In genomic region chr7:105638776-105639175, GRCm38 (mm10) we compare ENCODE assay signal across 10 mouse cellular contexts. TPM values are rescaled to one million over a fixed set of nuclear protein-coding genes. Genes with fewer than 3 reads are reported as not detected.
DNase-seq lines count a peak whose midpoint lies in the region; ATAC-seq and TF ChIP-seq lines count a peak whose summit lies in the region.
"Had no signal": no experiment of that assay in that cellular context is flagged by ENCODE, and none has a peak within 500 bp of the region (broad histone marks: within the 10 kb centered on the region; RNA-seq: fewer than 3 reads in every experiment).

No protein-coding gene starts in this region.

- 82% methylated on average over 6 of the region's 6 CpGs for WGBS in heart, embryonic 15.5 days
- WGBS in liver, embryonic 12.5 days (ENCODE audit: insufficient replicate concordance) = 77% methylated on average over 6 of the region's 6 CpGs
- 84% methylated on average over 6 of the region's 6 CpGs for WGBS in liver, postnatal 0 days (ENCODE audit: insufficient replicate concordance)
- WGBS in intestine, embryonic 14.5 days = 87% methylated on average over 6 of the region's 6 CpGs
- 96% methylated on average over 6 of the region's 6 CpGs for WGBS in limb, embryonic 13.5 days

- peak overlapping the region; percentile 88 for H3K4me2 ChIP-seq in heart, embryonic 15.5 days
- 0 out of 2 replicates have a peak overlapping the region, but pooled peaks have one; percentile 96 for H3K4me2 ChIP-seq in liver, embryonic 12.5 days
- no peak overlapping the region for H3K4me2 ChIP-seq in liver, postnatal 0 days (ENCODE audit: low read depth, low read length)
- H3K4me2 ChIP-seq in intestine, embryonic 14.5 days (ENCODE audit: low read length) = peak overlapping the region; percentile 79; the same call in 1 of the 2 replicates
- peak overlapping the region; percentile 94; the same call in 1 of the 2 replicates for H3K4me2 ChIP-seq in limb, embryonic 13.5 days (replicated peaks)

- ATAC-seq in heart, embryonic 15.5 days (replicated peaks; ENCODE audit: insufficient number of reproducible peaks, insufficient read depth, low FRiP score, low read depth) = no peak
- no peak for ATAC-seq in liver, embryonic 12.5 days
- no peak for ATAC-seq in liver, postnatal 0 days
- ATAC-seq in intestine, embryonic 14.5 days (replicated peaks; ENCODE audit: low FRiP score, low TSS enrichment, low read depth) = no peak
- no peak for ATAC-seq in limb, embryonic 13.5 days (ENCODE audit: low FRiP score, low read depth)
- ATAC-seq: inflammation-experienced regulatory T-cells, adult 6 months had no signal

- no peak overlapping the region for H3K9ac ChIP-seq in heart, embryonic 15.5 days
- H3K9ac ChIP-seq in liver, embryonic 12.5 days = no peak overlapping the region
- no peak overlapping the region for H3K9ac ChIP-seq in liver, postnatal 0 days (replicated peaks)
- no peak overlapping the region for H3K9ac ChIP-seq in intestine, embryonic 14.5 days (ENCODE audit: low read length)
- H3K9ac ChIP-seq in limb, embryonic 13.5 days = peak overlapping the region; percentile 93; the same call in 1 of the 2 replicates

- no peaks in the 10 kb centered on the region for H3K9me3 ChIP-seq in heart, embryonic 15.5 days (replicated peaks)
- H3K9me3 ChIP-seq in liver, embryonic 12.5 days (replicated peaks) = no peaks in the 10 kb centered on the region
- no peaks in the 10 kb centered on the region for H3K9me3 ChIP-seq in liver, postnatal 0 days (ENCODE audit: low read length)
- H3K9me3 ChIP-seq in intestine, embryonic 14.5 days (ENCODE audit: control insufficient read depth, low read length) = no peaks in the 10 kb centered on the region
- H3K9me3 ChIP-seq in limb, embryonic 13.5 days = no peaks in the 10 kb centered on the region

- no peak for TF ChIP-seq EP300 in liver, postnatal 0 days (IDR thresholded peaks at IDR 0.05; ENCODE audit: low read depth)

- peaks cover 26% of the 10 kb centered on the region for H3K36me3 ChIP-seq in heart, embryonic 15.5 days
- peaks cover 47% of the 10 kb centered on the region for H3K36me3 ChIP-seq in liver, embryonic 12.5 days
- peaks cover 21% of the 10 kb centered on the region for H3K36me3 ChIP-seq in liver, postnatal 0 days (replicated peaks; ENCODE audit: insufficient read depth, low read length)
- H3K36me3 ChIP-seq in intestine, embryonic 14.5 days (ENCODE audit: control insufficient read depth, insufficient read depth, low read length) = peaks cover 43% of the 10 kb centered on the region
- H3K36me3 ChIP-seq in limb, embryonic 13.5 days = peaks cover 47% of the 10 kb centered on the region

- peak overlapping the region; percentile 71; the same call in 1 of the 2 replicates for H3K4me3 ChIP-seq in heart, embryonic 15.5 days
- H3K4me3 ChIP-seq in liver, embryonic 12.5 days = no peak overlapping the region
- no peak overlapping the region for H3K4me3 ChIP-seq in liver, postnatal 0 days (ENCODE audit: low read depth, low read length)
- no peak overlapping the region for H3K4me3 ChIP-seq in intestine, embryonic 14.5 days (ENCODE audit: low read depth, low read length)
- H3K4me3 ChIP-seq in limb, embryonic 13.5 days = peak overlapping the region; percentile 79; the same call in 1 of the 2 replicates

- TF ChIP-seq CTCF in liver, postnatal 0 days (IDR thresholded peaks at IDR 0.05; ENCODE audit: low read depth) = no peak

- DNase-seq in heart, postnatal 10 days = no peak
- DNase-seq in liver, postnatal 0 days = no peak
- DNase-seq in intestine, embryonic 14.5 days (ENCODE audit: low spot score) = no peak
- no peak for DNase-seq in layer of hippocampus, adult 8-10 months (ENCODE audit: low spot score in 2 of 2)
- DNase-seq: right cerebral cortex, postnatal 4 days; thymus, postnatal 36 days had no signal

- intact Hi-C loops in heart, postnatal 10 days (cut with DNase I) = loop anchor here (5.0 kb wide), 1 partner anchor 99 kb away; the partner anchor contains the start of genes Ilk and Rrp8

- H3K27me3 ChIP-seq in heart, embryonic 15.5 days = no peaks in the 10 kb centered on the region
- no peaks in the 10 kb centered on the region for H3K27me3 ChIP-seq in liver, embryonic 12.5 days (replicated peaks)
- no peaks in the 10 kb centered on the region for H3K27me3 ChIP-seq in liver, postnatal 0 days (ENCODE audit: insufficient read depth, low read length)
- no peaks in the 10 kb centered on the region for H3K27me3 ChIP-seq in intestine, embryonic 14.5 days (replicated peaks; ENCODE audit: control insufficient read depth, insufficient read depth, low read length)
- H3K27me3 ChIP-seq in limb, embryonic 13.5 days = no peaks in the 10 kb centered on the region

- H3K4me1 ChIP-seq in heart, embryonic 15.5 days (replicated peaks) = peaks cover 38% of the 10 kb centered on the region
- H3K4me1 ChIP-seq in liver, embryonic 12.5 days = peaks cover 57% of the 10 kb centered on the region
- H3K4me1 ChIP-seq in liver, postnatal 0 days (ENCODE audit: insufficient read depth) = peaks cover 30% of the 10 kb centered on the region
- peaks cover 25% of the 10 kb centered on the region for H3K4me1 ChIP-seq in intestine, embryonic 14.5 days (replicated peaks; ENCODE audit: control insufficient read depth, insufficient read depth, low read length)
- H3K4me1 ChIP-seq in limb, embryonic 13.5 days = peaks cover 35% of the 10 kb centered on the region

- H3K27ac ChIP-seq in heart, embryonic 15.5 days = no peak overlapping the region
- no peak overlapping the region for H3K27ac ChIP-seq in liver, embryonic 12.5 days
- H3K27ac ChIP-seq in liver, postnatal 0 days (ENCODE audit: low read depth) = no peak overlapping the region
- H3K27ac ChIP-seq in intestine, embryonic 14.5 days (ENCODE audit: low read depth) = no peak overlapping the region
- H3K27ac ChIP-seq in limb, embryonic 13.5 days = no peak overlapping the region

RNA-seq across cellular contexts. Expression of gene Timm10b, which starts 1.1 kb away (rescaled TPM):
- 138 and 156 TPM in 2 replicates for polyA plus RNA-seq in heart, embryonic 15.5 days (2015; fragmentation: Nextera tagmentation; extraction: Ambion mirVana)
- total RNA-seq in heart, postnatal 10 days (2021) = 100 to 1,000 TPM in 1 of 2 experiments, 10 to 100 TPM in 1; 97.3 to 100 TPM
- polyA plus RNA-seq in liver, embryonic 12.5 days (2016; fragmentation: Nextera tagmentation; extraction: Ambion mirVana) = 159 and 163 TPM in 2 replicates
- polyA plus RNA-seq in liver, postnatal 0 days (2015; fragmentation: Nextera tagmentation; extraction: Ambion mirVana) = 117 and 121 TPM in 2 replicates
- 213 and 215 TPM in 2 replicates for polyA plus RNA-seq in intestine, embryonic 14.5 days (2014; fragmentation: Nextera tagmentation; extraction: Ambion mirVana)
- polyA plus RNA-seq in limb, embryonic 13.5 days (2015; fragmentation: Nextera tagmentation; extraction: Ambion mirVana) = 182 and 195 TPM in 2 replicates
- 10 to 100 TPM; 60.1 to 69.7 (median 65.5) TPM for total RNA-seq in layer of hippocampus, adult 8-10 months (2022)

RNA-seq across cellular contexts. Expression of gene Arfip2, which starts 1.4 kb away (rescaled TPM):
- 42.6 and 50.8 TPM in 2 replicates for polyA plus RNA-seq in heart, embryonic 15.5 days (2015; fragmentation: Nextera tagmentation; extraction: Ambion mirVana)
- 10 to 100 TPM; 24.1 to 24.5 TPM for total RNA-seq in heart, postnatal 10 days (2021)
- 24.5 and 26.8 TPM in 2 replicates for polyA plus RNA-seq in liver, embryonic 12.5 days (2016; fragmentation: Nextera tagmentation; extraction: Ambion mirVana)
- 7.4 and 9.4 TPM in 2 replicates for polyA plus RNA-seq in liver, postnatal 0 days (2015; fragmentation: Nextera tagmentation; extraction: Ambion mirVana)
- 88.4 and 89.7 TPM in 2 replicates for polyA plus RNA-seq in intestine, embryonic 14.5 days (2014; fragmentation: Nextera tagmentation; extraction: Ambion mirVana)
- 82.4 and 97.0 TPM in 2 replicates for polyA plus RNA-seq in limb, embryonic 13.5 days (2015; fragmentation: Nextera tagmentation; extraction: Ambion mirVana)
- total RNA-seq in layer of hippocampus, adult 8-10 months (2022) = 100 to 1,000 TPM in 1 of 4 experiments, 10 to 100 TPM in 3; 97.0 to 102 (median 98.2) TPM

RNA-seq across cellular contexts. Expression of gene Gm45799, which starts 1.6 kb away (rescaled TPM):
- polyA plus RNA-seq in heart, embryonic 15.5 days (2015; fragmentation: Nextera tagmentation; extraction: Ambion mirVana) = 24.0 and 39.7 TPM in 2 replicates
- total RNA-seq in heart, postnatal 10 days (2021) = 1 to 10 TPM; 1.1 to 3.0 TPM
- 10.2 and 13.2 TPM in 2 replicates for polyA plus RNA-seq in liver, embryonic 12.5 days (2016; fragmentation: Nextera tagmentation; extraction: Ambion mirVana)
- 44.4 and 45.8 TPM in 2 replicates for polyA plus RNA-seq in liver, postnatal 0 days (2015; fragmentation: Nextera tagmentation; extraction: Ambion mirVana)
- 35.5 and 48.9 TPM in 2 replicates for polyA plus RNA-seq in intestine, embryonic 14.5 days (2014; fragmentation: Nextera tagmentation; extraction: Ambion mirVana)
- 23.7 and 28.5 TPM in 2 replicates for polyA plus RNA-seq in limb, embryonic 13.5 days (2015; fragmentation: Nextera tagmentation; extraction: Ambion mirVana)
- 10 to 100 TPM in 2 of 4 experiments, 1 to 10 TPM in 2; 6.8 to 15.0 (median 11.0) TPM for total RNA-seq in layer of hippocampus, adult 8-10 months (2022)

RNA-seq across cellular contexts. Expression of gene Trim3, which starts 5.4 kb away (rescaled TPM):
- polyA plus RNA-seq in heart, embryonic 15.5 days (2015; fragmentation: Nextera tagmentation; extraction: Ambion mirVana) = 26.5 and 36.0 TPM in 2 replicates
- 10 to 100 TPM; 34.4 to 36.9 TPM for total RNA-seq in heart, postnatal 10 days (2021)
- polyA plus RNA-seq in liver, embryonic 12.5 days (2016; fragmentation: Nextera tagmentation; extraction: Ambion mirVana) = 7.7 and 8.0 TPM in 2 replicates
- 3.0 and 4.0 TPM in 2 replicates for polyA plus RNA-seq in liver, postnatal 0 days (2015; fragmentation: Nextera tagmentation; extraction: Ambion mirVana)
- 25.0 and 27.2 TPM in 2 replicates for polyA plus RNA-seq in intestine, embryonic 14.5 days (2014; fragmentation: Nextera tagmentation; extraction: Ambion mirVana)
- polyA plus RNA-seq in limb, embryonic 13.5 days (2015; fragmentation: Nextera tagmentation; extraction: Ambion mirVana) = 36.9 and 38.0 TPM in 2 replicates
- 100 to 1,000 TPM; 130 to 148 (median 138) TPM for total RNA-seq in layer of hippocampus, adult 8-10 months (2022)

RNA-seq across cellular contexts. Expression of gene Dnhd1, which starts 11.9 kb away (rescaled TPM):
- 0.72 and 0.91 TPM in 2 replicates for polyA plus RNA-seq in heart, embryonic 15.5 days (2015; fragmentation: Nextera tagmentation; extraction: Ambion mirVana)
- under 1 TPM; 0.45 to 0.72 TPM for total RNA-seq in heart, postnatal 10 days (2021)
- polyA plus RNA-seq in liver, embryonic 12.5 days (2016; fragmentation: Nextera tagmentation; extraction: Ambion mirVana) = 0.24 and 0.47 TPM in 2 replicates
- 0.19 and 0.22 TPM in 2 replicates for polyA plus RNA-seq in liver, postnatal 0 days (2015; fragmentation: Nextera tagmentation; extraction: Ambion mirVana)
- polyA plus RNA-seq in intestine, embryonic 14.5 days (2014; fragmentation: Nextera tagmentation; extraction: Ambion mirVana) = 1.8 and 2.0 TPM in 2 replicates
- 1.7 and 1.9 TPM in 2 replicates for polyA plus RNA-seq in limb, embryonic 13.5 days (2015; fragmentation: Nextera tagmentation; extraction: Ambion mirVana)
- 1 to 10 TPM; 5.0 to 9.8 (median 7.4) TPM for total RNA-seq in layer of hippocampus, adult 8-10 months (2022)

Comparison
In these comparisons a context has a peak if more than half of its experiments do, and no peak if none do; other contexts are left out.
1. H3K4me3 ChIP-seq: peak in heart, embryonic 15.5 days (single experiment) and limb, embryonic 13.5 days (single experiment); none in liver, embryonic 12.5 days (single experiment), liver, postnatal 0 days (single experiment) and intestine, embryonic 14.5 days (single experiment).